Mouse (Mus musculus) frontal cortex, adult (tissue): Measurements from ENCODE around the gene Ltc4s.

ENCODE experiments used
- ATAC-seq: cut with Nextera tagmentation; 2 replicates; pipeline ENCODE4 v1.9.2; 2017; ENCODE audit warnings: mild to moderate bottlenecking, moderate library complexity, mixed read lengths; ENCODE audit not compliant: low TSS enrichment

Gene Ltc4s

GRCm38 (mm10) chr11:50238324-50238723 lies at the start of gene Ltc4s:
Ltc4s (minus strand) TSS chr11:50238616.
- ATAC-seq, result no peak

GRCm38 (mm10) chr11:50286428-50286827 lies 48.0 kb upstream of the Ltc4s start:
- no peak for ATAC-seq

GRCm38 (mm10) chr11:50285696-50286095 lies 47.3 kb upstream of the Ltc4s start:
- ATAC-seq, result no peak

GRCm38 (mm10) chr11:50285263-50285662 lies 46.8 kb upstream of the Ltc4s start:
- ATAC-seq, result no peak

- no peak for ATAC-seq
These were observed 41.6 kb upstream of the Ltc4s start for GRCm38 (mm10) chr11:50280053-50280452.

- ATAC-seq, result no peak
These were observed 40.6 kb upstream of the Ltc4s start for GRCm38 (mm10) chr11:50279005-50279404.

GRCm38 (mm10) chr11:50277706-50278105 lies 39.3 kb upstream of the Ltc4s start:
- ATAC-seq, result no peak

- no peak for ATAC-seq
These were observed 38.6 kb upstream of the Ltc4s start for GRCm38 (mm10) chr11:50277025-50277424.

- ATAC-seq, result peak; percentile 72
These were observed 37.2 kb upstream of the Ltc4s start for GRCm38 (mm10) chr11:50275568-50276151.

- ATAC-seq, result no peak
These were observed 36.7 kb upstream of the Ltc4s start for GRCm38 (mm10) chr11:50275077-50275476.

- no peak for ATAC-seq
These were observed 34.4 kb upstream of the Ltc4s start for GRCm38 (mm10) chr11:50272819-50273218.

- ATAC-seq, result no peak
These were observed 31.5 kb upstream of the Ltc4s start for GRCm38 (mm10) chr11:50269885-50270284.

- ATAC-seq, result no peak
These were observed 30.7 kb upstream of the Ltc4s start for GRCm38 (mm10) chr11:50269163-50269562.

- ATAC-seq, result no peak
These were observed 28.6 kb upstream of the Ltc4s start for GRCm38 (mm10) chr11:50266997-50267396.

- ATAC-seq, result peak; percentile 36; the same call in 1 of the 2 replicates
These were observed 27.5 kb upstream of the Ltc4s start for GRCm38 (mm10) chr11:50265931-50266330.

- ATAC-seq, result no peak
These were observed 24.8 kb upstream of the Ltc4s start for GRCm38 (mm10) chr11:50263198-50263597.

GRCm38 (mm10) chr11:50262020-50262419 lies 23.6 kb upstream of the Ltc4s start:
- no peak for ATAC-seq

- peak; percentile 56 for ATAC-seq
These were observed 19.9 kb upstream of the Ltc4s start for GRCm38 (mm10) chr11:50258310-50258709.

- peak; percentile 18 for ATAC-seq
These were observed 18.2 kb upstream of the Ltc4s start for GRCm38 (mm10) chr11:50256615-50257014.

GRCm38 (mm10) chr11:50254010-50254580 lies 15.7 kb upstream of the Ltc4s start:
- peak; percentile 66 for ATAC-seq

GRCm38 (mm10) chr11:50253393-50253792 lies 15.0 kb upstream of the Ltc4s start:
- ATAC-seq, result 0 out of 2 replicates have a peak, but pooled peaks have one; percentile 5

- no peak for ATAC-seq
These were observed 14.4 kb upstream of the Ltc4s start for GRCm38 (mm10) chr11:50252684-50253265.

GRCm38 (mm10) chr11:50252166-50252565 lies 13.8 kb upstream of the Ltc4s start:
- no peak for ATAC-seq
